Mouse (Mus musculus) spleen, postnatal 14 days (tissue): ENCODE results near the gene Ikzf1.
A peak's percentile ranks its signal among the peaks of the same experiment; 100 is the strongest.

Experiments used
- DNase-seq, 2 experiments: peaks; one replicate each; pipeline ENCODE4 v3.0.0; 2021 to 2022; ENCODE audit warnings: low spot score in 2 of 2

The Ikzf1 gene

GRCm38 (mm10) chr11:11719748-11720147 lies 34.9 kb downstream of the Ikzf1 start:
- DNase-seq = no peak

- DNase-seq = no peak
Observed at GRCm38 (mm10) chr11:11725252-11725875, 40.6 kb downstream of the Ikzf1 start.

DNA sequence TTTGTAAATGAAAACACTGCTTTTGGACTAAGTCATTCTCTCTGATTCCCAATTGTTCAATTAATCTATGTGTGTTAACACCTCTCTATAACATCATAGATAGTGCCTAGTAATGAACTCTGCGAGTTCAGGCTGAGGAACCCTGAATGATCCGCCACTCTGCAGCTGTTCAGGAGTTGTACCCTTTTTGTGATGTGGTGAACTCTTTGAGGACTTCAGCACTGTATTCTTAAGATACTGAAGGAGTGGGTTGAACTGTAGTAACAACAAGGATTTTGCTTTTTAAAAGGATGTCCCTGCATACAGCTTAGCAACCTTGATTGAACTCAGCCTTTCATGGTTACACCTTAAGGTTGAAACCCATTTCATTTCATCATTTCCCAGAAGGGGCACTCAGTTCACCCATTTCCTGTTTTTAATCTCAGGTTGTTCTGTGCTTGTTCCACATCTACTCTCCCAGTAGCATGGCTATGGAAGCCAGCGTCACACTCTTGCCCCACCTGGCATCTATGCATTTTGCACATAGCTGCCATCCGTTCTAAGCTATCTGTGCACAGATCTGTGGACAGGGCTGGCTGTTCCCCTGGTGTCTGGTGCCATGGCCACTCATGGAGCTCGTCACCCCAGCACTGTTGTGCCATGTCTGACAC lies 41.2 kb downstream of the Ikzf1 start:
- DNase-seq = no peak

DNA sequence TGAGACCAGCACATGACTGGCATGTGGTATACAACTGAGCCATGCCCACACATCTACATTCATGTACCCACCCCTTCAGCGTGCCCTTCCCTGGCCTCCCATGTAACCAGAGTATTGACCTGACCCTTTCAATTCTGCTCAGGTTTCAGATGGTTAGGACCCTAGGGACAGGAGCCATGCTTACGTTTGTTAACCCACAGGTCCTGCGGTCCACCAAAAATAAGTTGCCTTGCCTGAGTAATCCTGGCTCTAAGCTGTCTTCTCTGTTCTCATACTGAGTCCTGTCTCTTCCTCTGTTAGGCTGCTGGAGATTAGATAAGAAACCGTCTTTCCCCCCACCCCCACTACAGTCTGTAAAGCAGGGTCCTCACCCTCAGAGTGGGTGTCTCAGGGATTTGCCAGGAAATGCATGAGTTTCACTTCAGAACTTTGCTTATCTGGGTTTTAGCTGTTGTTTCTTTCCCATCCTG lies 42.0 kb downstream of the Ikzf1 start:
- no peak for DNase-seq

DNA sequence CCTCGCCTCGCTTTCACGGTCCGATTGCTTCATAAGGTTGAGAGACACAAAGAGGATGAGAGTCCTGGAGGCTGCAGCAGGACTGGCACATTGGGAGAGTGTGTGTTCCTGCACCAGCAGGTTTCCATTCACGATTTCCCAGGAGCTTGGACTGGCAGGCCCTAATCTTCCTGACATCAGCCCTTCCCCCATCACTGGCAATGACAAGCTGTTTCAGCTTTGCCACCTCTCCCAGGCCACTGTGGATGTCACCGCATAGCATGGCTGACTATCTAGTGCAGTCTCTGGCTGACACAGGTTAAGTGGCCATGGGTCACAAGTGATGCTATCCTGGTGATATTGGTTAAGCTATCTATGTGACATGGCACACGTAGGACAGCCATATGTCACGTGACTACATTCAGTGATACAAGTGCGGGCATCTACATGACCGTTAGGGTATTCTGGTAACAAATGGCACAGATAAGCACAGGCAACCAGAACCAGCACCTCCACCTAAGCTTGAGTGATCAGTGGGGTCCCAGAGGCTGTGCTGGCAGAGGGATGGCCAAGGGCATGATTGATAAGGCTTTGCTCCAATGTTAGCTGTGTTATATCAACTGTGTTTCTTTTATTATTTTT lies 43.2 kb downstream of the Ikzf1 start:
- DNase-seq = no peak

- DNase-seq = peak; percentile 35 to 41
Observed at GRCm38 (mm10) chr11:11729216-11729615, 44.4 kb downstream of the Ikzf1 start.

DNA sequence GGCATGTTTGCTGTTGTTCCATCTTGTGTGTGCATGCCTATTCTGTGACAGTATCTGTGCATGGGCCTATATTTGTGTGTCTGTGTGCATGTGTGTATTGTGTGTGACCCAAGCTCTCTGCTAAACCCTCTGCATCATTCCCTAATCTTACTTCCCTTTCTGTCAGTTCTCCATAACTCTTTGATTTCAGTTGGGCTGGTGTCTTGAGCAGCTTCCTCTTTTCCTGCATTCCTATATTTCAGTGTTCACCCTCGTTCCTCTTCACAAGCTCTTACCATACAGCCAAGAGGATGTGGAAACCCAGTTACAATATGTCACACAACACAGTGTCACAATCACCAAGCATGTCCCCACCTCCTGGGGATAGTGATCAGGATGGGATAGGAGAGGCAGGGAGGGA lies 45.3 kb downstream of the Ikzf1 start:
- DNase-seq = no peak

- DNase-seq = no peak
Observed at GRCm38 (mm10) chr11:11731727-11732126, 46.9 kb downstream of the Ikzf1 start.

DNA sequence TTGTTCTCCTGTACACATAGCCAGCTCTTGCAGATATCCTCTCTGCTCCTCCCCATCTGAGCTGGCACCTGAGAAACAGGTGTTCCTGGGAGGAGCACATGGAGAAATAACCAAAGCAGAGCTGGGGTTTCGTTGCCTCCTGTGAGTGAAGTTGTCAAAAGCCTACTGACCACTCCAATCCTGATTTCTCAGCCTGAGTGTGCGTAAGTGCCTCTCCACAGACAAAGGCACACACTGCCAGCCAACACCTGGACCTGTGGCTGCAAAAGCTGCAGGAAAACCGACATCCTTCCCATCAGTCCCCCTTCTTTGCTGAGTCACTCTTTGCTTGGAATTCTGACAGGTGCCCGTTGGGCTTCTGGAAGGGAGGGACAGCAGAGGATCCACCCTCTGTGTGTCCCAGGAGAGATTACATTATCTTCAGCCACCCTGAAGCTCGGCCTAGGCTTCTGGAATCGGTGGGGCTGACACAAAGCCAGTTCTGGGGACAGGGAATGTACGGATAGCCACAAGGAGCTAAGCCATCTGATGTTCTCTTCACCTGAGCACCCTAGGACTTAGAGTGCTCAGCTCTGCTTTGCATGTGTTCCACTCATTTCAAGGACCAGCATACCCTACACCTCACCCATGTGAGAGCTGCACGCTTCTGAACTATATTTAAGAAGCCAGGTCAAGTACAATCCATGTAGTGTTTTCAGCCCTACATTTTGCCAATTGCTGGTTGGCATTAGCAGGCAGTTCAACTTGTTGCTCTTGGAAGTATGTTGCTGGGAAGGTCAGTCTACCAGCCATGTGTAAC lies 48.4 kb downstream of the Ikzf1 start:
- DNase-seq = peak in 1 of 2 experiments; percentile 35

GRCm38 (mm10) chr11:11735155-11735554 lies 50.4 kb downstream of the Ikzf1 start:
- DNase-seq = no peak

GRCm38 (mm10) chr11:11736948-11737347 lies 52.1 kb downstream of the Ikzf1 start:
- DNase-seq = no peak

DNA sequence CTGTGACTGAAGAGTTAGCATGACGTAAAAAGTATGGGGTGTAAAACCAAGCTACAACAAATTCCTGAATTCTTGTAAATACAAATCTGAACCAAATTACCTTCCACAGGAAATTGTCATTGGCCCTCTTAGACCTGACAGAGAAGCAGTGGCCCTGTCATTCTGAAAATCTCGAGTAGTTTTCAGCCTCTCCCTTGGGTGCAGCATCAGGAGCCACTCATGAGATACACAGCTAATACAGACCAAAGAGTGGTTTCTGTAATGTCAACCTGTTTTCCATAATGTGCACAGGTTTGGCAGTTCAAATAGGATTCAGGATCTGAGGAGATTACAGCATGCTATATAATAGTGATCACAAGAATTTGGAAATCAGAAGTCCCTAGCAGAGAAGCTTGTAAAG lies 52.8 kb downstream of the Ikzf1 start:
- DNase-seq = no peak

DNA sequence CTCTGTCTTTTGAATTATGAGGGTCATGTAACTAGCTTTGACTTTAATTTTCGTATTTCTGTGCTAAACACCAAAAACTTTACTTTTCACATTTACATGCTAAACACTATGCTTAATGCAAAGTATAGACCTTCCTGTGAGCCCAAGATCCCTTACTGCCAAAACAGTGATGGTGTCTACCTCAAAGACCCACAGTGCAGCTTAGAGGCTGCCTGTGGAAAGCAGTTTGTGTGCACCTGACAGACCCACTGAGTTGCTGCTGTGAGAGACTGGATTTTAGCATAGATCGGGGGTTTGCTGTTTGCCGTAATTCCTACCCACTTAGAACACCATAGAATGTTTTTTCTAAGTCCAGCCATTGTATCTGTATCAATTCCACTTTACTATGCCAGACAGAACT lies 54.3 kb downstream of the Ikzf1 start:
- DNase-seq = no peak

DNA sequence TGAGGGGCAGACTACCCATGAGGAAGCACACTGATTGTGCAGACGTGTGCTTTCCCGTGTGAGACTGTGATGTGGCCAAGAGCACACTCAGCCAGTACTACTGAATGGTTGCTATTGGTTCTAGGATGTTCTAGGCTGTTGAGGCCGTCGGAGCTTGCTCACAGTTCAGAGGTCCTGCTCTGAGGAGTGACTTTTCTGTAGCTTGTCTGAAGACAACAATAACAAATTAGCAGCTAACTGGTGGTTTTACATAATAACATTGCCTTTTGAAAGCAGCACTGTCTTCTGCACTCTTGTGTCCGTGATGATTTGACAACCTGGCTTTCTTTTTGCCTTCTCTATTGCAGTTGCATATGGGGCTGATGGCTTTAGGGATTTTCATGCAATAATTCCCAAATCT lies 55.8 kb downstream of the Ikzf1 start:
- no peak for DNase-seq

DNA sequence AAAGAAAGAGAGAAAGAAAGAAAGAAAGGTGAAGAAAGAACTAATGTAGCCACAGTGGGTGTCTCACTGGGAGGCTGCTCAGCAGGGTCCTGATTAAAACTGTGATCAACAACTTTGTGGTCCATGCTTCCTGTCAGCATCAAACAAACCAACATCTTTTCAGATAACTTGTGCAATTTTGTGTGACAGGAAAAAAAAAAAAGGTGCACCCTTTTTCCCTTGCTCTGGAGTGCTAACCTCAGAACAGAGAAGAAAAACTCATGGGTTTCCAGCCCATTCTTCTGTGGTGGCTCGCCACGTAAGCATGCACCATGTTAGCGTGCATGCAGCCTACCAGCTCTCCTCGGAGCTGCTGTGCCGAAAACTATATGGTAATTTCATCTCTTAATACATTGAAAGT lies 56.8 kb downstream of the Ikzf1 start:
- no peak for DNase-seq

DNA sequence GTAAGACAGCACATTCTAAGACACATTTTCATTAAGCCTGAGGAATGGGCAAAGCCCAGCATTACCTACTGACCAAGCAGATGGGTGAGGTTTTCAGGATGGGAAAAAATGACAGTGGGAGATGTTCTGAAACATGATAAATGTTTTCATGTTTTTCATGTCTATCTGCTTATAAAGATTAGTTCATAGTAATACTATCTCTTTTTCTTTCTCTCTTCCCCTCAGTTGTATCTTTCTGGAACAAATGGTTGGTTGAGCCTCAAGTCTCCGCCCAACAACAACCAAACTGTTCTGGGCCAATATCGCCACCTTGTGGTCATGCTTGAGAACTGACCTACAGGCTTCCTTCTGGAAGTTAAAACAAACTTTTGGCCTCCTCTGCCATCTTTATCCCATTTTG lies 57.8 kb downstream of the Ikzf1 start:
- peak; percentile 66 to 80 for DNase-seq

DNA sequence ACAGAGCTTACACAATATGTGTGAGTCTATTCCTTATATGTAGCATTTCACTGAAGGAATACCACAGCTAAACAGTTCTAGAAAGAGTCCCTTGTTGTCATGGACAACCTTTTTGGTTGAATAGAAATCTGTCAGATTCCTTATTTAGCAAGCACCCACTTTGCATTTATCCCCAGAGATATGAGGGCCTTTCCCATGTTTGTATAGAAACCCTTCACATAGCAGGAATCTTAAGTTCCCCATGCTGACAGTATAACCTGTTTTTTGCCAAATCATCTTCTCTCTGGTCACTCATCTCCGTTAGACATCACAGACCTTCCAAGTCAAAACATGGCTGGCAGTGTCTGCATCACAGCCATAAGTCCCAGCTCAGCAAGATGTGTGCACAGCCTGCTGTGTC lies 59.4 kb downstream of the Ikzf1 start:
- DNase-seq = no peak

- DNase-seq = no peak
Observed at GRCm38 (mm10) chr11:11751091-11751490, 66.3 kb downstream of the Ikzf1 start.

DNA sequence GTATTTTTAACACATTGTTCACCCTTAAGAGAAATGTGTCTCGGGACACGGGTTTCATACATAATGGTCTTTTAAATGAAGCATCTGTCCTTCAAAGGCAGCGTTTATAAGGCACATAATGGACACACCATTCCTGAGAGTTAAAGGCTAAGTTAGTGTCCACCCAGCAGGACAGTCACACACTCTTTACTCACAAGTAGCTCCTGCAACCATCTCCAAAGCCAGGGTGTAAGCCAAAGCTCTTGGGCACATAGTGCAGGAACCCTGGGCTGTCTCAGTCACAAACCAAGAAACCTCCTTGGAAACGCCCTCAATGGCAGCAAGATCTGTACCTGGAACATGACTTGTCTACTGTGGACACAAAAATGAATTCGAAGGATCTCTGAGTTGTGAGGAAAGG lies 68.1 kb downstream of the Ikzf1 start:
- no peak for DNase-seq

- no peak for DNase-seq
Observed at GRCm38 (mm10) chr11:11758121-11758520, 73.3 kb downstream of the Ikzf1 start.

GRCm38 (mm10) chr11:11758883-11759282 lies 74.1 kb downstream of the Ikzf1 start:
- DNase-seq = no peak

DNA sequence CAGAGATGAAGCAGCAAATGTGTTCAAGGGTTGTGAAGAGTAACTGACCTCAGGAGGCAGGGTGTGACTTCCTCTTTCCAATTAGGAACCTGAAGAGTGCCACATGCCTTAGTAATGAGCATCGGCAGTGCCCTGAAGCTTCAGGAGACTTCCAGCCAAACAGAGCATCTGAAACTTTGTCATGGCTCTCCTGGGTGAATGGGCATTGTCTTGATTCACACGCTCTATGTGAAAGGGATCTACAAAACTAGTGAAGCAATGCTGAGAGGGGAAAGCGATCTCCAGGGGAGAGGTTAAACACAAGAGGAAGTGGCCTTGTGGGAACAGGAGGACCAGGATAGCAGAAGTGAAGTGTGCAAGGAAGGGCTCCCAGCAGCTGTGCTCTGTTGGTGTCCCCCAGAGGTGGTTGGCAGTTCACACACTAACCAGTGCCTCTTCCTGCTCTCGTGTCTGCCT lies 78.4 kb downstream of the Ikzf1 start:
- DNase-seq = no peak
